Mouse (Mus musculus) ES-Bruce4 (cell line): ENCODE data around the gene Tnpo2.
A peak's percentile ranks its signal among the peaks of the same experiment; 100 is the strongest.

Experiments
- CTCF ChIP-seq: IDR thresholded peaks from one replicate; pipeline ENCODE4 v1.8.1; 2011; ENCODE audit warnings: low read depth, low read length
- EP300 ChIP-seq: IDR thresholded peaks from 2 replicates; pipeline ENCODE4 v1.6.1; 2011; ENCODE audit warnings: low read depth, low read length; ENCODE audit not compliant: insufficient read depth
- POLR2A ChIP-seq: IDR thresholded peaks from one replicate; pipeline ENCODE4 v1.8.1; 2011; ENCODE audit warnings: low read length; ENCODE audit not compliant: insufficient read depth

DNA sequence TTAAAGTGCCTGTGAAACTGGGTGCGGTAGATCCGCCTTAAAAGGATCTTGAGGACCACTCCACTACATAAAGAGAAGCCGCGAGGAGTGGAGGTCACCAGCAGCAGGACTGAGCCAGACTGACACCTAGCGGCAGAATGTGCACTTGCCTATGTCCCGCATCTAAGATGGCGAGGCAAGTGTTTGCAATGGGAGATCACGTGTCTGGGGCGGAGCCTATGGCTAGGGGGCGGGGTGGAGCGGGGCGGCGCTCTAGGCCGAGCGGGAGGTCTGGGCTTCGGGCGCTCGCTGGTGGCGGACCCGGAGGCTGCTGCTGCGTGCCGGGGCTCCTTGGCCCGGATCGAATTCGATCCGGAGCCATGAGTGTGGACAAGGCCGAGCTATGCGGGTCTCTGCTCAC is 46.4 kb upstream of the Tnpo2 start, which contains the start of gene Hook2:
- TF ChIP-seq EP300, result peak; percentile 81
- TF ChIP-seq CTCF, result peak; percentile 99
- peak; percentile 48 for TF ChIP-seq POLR2A
